Mouse (Mus musculus) liver, postnatal 0 days (tissue): ENCODE data around the gene Qtrt1.

Source experiments
- CTCF ChIP-seq: sonication (generic); IDR thresholded peaks from 2 replicates; pipeline ENCODE4 v1.5.1; 2016; ENCODE audit warnings: antibody characterized with exemption, low read depth
- EP300 ChIP-seq: IDR thresholded peaks from 2 replicates; pipeline ENCODE4 v1.6.1; 2016; ENCODE audit warnings: antibody characterized with exemption, low read depth, mild to moderate bottlenecking

DNA sequence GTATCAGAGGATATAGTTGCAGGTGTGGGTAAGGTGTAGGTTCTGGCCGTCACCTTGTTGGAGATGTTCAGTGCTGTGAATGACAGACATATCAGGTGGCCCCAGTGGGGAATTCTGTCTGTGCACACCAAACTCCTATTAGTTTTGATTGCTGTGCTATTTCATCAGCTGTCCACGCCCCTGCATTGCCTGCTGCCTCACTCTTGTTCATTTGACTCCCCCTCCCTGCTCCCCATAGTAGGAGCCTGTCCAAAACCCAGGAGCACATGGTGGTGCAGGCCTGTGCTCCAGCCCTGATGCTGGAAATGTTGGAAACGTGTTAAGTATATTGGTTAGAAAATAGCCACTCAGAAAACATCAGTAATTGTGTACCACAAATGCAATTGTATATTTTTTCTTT lies 27.8 kb downstream of the Qtrt1 start:
- TF ChIP-seq CTCF (no peak), EP300 (no peak)
